Mouse (Mus musculus) kidney, adult 9 months (tissue): ENCODE measurements around the gene Ikzf3.

ENCODE experiments used
- DNase-seq: peaks from one replicate; pipeline ENCODE4 v3.0.0; 2022

Ikzf3 gene

GRCm38 (mm10) chr11:98509434-98509833, 36.4 kb downstream of the Ikzf3 start:
- DNase-seq: peak; percentile 2

GRCm38 (mm10) chr11:98504926-98505325, 40.9 kb downstream of the Ikzf3 start:
- no peak for DNase-seq

- peak; percentile 13 for DNase-seq
These were observed 48.2 kb downstream of the Ikzf3 start for GRCm38 (mm10) chr11:98497388-98498288.

GRCm38 (mm10) chr11:98495176-98495719, 50.6 kb downstream of the Ikzf3 start:
- no peak for DNase-seq

GRCm38 (mm10) chr11:98493394-98493793, 52.4 kb downstream of the Ikzf3 start:
- DNase-seq: no peak

- DNase-seq: no peak
These were observed 52.9 kb downstream of the Ikzf3 start for GRCm38 (mm10) chr11:98492959-98493358.

GRCm38 (mm10) chr11:98491571-98491970, 54.3 kb downstream of the Ikzf3 start:
- no peak for DNase-seq

GRCm38 (mm10) chr11:98488540-98489234, 57.1 kb downstream of the Ikzf3 start:
- DNase-seq: no peak

- no peak for DNase-seq
These were observed 58.2 kb downstream of the Ikzf3 start for GRCm38 (mm10) chr11:98487526-98488040.

GRCm38 (mm10) chr11:98485749-98486148, 60.1 kb downstream of the Ikzf3 start:
- DNase-seq: no peak

GRCm38 (mm10) chr11:98482067-98482466, 63.8 kb downstream of the Ikzf3 start:
- no peak for DNase-seq

- DNase-seq: no peak
These were observed 64.6 kb downstream of the Ikzf3 start for GRCm38 (mm10) chr11:98481231-98481630.

- no peak for DNase-seq
These were observed 65.8 kb downstream of the Ikzf3 start for GRCm38 (mm10) chr11:98479940-98480497.

GRCm38 (mm10) chr11:98479026-98479939, 66.5 kb downstream of the Ikzf3 start:
- DNase-seq: peak; percentile 50

GRCm38 (mm10) chr11:98477011-98477701, 68.7 kb downstream of the Ikzf3 start:
- no peak for DNase-seq

- no peak for DNase-seq
These were observed 69.4 kb downstream of the Ikzf3 start for GRCm38 (mm10) chr11:98476434-98476807.

GRCm38 (mm10) chr11:98475630-98476433, 70.0 kb downstream of the Ikzf3 start:
- DNase-seq: no peak

- no peak for DNase-seq
These were observed 70.9 kb downstream of the Ikzf3 start for GRCm38 (mm10) chr11:98474967-98475366.

- no peak for DNase-seq
These were observed 71.8 kb downstream of the Ikzf3 start for GRCm38 (mm10) chr11:98473916-98474479.

- no peak for DNase-seq
These were observed 73.1 kb downstream of the Ikzf3 start for GRCm38 (mm10) chr11:98472696-98473095.
